Mouse (Mus musculus) lung, embryonic 16.5 days (tissue): Measurements from ENCODE around the gene Cd6. TPM values are rescaled to one million over a fixed set of nuclear protein-coding genes. Genes with fewer than 3 reads are reported as not detected.

ENCODE experiments used
- ATAC-seq: fragments of 200-750 bp; cut with Nextera tagmentation; 2 replicates; pipeline ENCODE4 v1.8.0; 2017; ENCODE audit warnings: low read depth, mild to moderate bottlenecking, moderate library complexity
- H3K27ac ChIP-seq: fragments of 300-500 bp; sonication (generic); 2 replicates; pipeline ENCODE4 v1.5.1; 2014; ENCODE audit warnings: mild to moderate bottlenecking, control low read depth, low read length
- H3K27me3 ChIP-seq: fragments of 300-500 bp; sonication (generic); 2 replicates; pipeline ENCODE4 v1.6.1; 2014; ENCODE audit warnings: low read depth, low read length, mixed read lengths; ENCODE audit not compliant: control insufficient read depth, insufficient read depth
- H3K36me3 ChIP-seq: fragments of 300-500 bp; sonication (generic); 2 replicates; pipeline ENCODE4 v1.6.1; 2014; ENCODE audit warnings: low read length; ENCODE audit not compliant: control insufficient read depth, insufficient read depth
- H3K4me1 ChIP-seq: fragments of 300-500 bp; sonication (generic); replicated peaks from 2 replicates; pipeline ENCODE4 v1.6.1; 2014; ENCODE audit warnings: low read length, mixed read lengths; ENCODE audit not compliant: control insufficient read depth, insufficient read depth
- H3K4me2 ChIP-seq: fragments of 300-500 bp; sonication (generic); 2 replicates; pipeline ENCODE4 v1.6.1; 2014; ENCODE audit warnings: low read depth, low read length, control low read depth
- H3K4me3 ChIP-seq: fragments of 300-500 bp; sonication (generic); 2 replicates; pipeline ENCODE4 v1.5.1; 2014; ENCODE audit warnings: mild to moderate bottlenecking, low read length, control low read depth
- H3K9ac ChIP-seq: fragments of 300-500 bp; sonication (generic); 2 replicates; pipeline ENCODE4 v1.6.1; 2014; ENCODE audit warnings: low read length, control low read depth
- H3K9me3 ChIP-seq: fragments of 300-500 bp; sonication (generic); 2 replicates; pipeline ENCODE4 v1.6.1; 2016; ENCODE audit warnings: low read length; ENCODE audit not compliant: control insufficient read depth
- WGBS: fragments of 180-500 bp; shearing (Covaris S2); extraction: QIAGEN DNeasy Blood & Tissue Kit; methylation state at CpG from one replicate; pipeline ENCODE4 v1.1.7; 2014; 5-methylcytosine and 5-hydroxymethylcytosine counted together
- polyA plus RNA-seq: library from polyadenylated mRNA; unstranded; fragments of >200 nt; fragmentation: Nextera tagmentation; extraction: Ambion mirVana; gene quantifications from 2 replicates; pipeline ENCODE4 v1.2.1, GENCODE M21; 2015

The Cd6 gene
- polyA plus RNA-seq, 1 experiment from 2014 or later, result 0.10 TPM

GRCm38 (mm10) chr19:10841721-10842626, 12.1 kb upstream of the Cd6 start:
- no peaks in the 10 kb centered on the region for H3K9me3 ChIP-seq
- 49% methylated on average over 16 of the region's 16 CpGs for WGBS
- no peak overlapping the region for H3K4me3 ChIP-seq
- no peak overlapping the region for H3K27ac ChIP-seq
- no peaks in the 10 kb centered on the region for H3K27me3 ChIP-seq
- peak overlapping the region; percentile 25; the same call in 1 of the 2 replicates for H3K9ac ChIP-seq
- no peak overlapping the region for H3K4me2 ChIP-seq
- peaks cover 2% of the 10 kb centered on the region; the same call in 1 of the 2 replicates for H3K4me1 ChIP-seq
- ATAC-seq, result 0 out of 2 replicates have a peak, but pooled peaks have one; percentile 20
- H3K36me3 ChIP-seq, result no peaks in the 10 kb centered on the region

- no peaks in the 10 kb centered on the region for H3K36me3 ChIP-seq
- no peak within 1 kb of the TSS for H3K27ac ChIP-seq
- no peak within 1 kb of the TSS for H3K4me2 ChIP-seq
- no peaks in the 10 kb centered on the region for H3K4me1 ChIP-seq
- no peak within 1 kb of the TSS for H3K9ac ChIP-seq
- WGBS, result 74% methylated on average over 15 of the region's 15 CpGs
- H3K9me3 ChIP-seq, result no peaks in the 10 kb centered on the region
- ATAC-seq, result no peak
- no peaks in the 10 kb centered on the region for H3K27me3 ChIP-seq
- no peak within 1 kb of the TSS for H3K4me3 ChIP-seq
These were observed 9.4 kb upstream of the Cd6 start, which contains the start of gene Slc15a3 for GRCm38 (mm10) chr19:10839010-10839892. Gene Slc15a3, plus strand, starts transcription at chr19:10839727.

- H3K9me3 ChIP-seq, result peaks cover 3% of the 10 kb centered on the region; the same call in 1 of the 2 replicates
- no peak overlapping the region for H3K27ac ChIP-seq
- H3K4me1 ChIP-seq, result no peaks in the 10 kb centered on the region
- H3K27me3 ChIP-seq, result no peaks in the 10 kb centered on the region
- no peak for ATAC-seq
- no peak overlapping the region for H3K4me3 ChIP-seq
- H3K4me2 ChIP-seq, result no peak overlapping the region
- no peak overlapping the region for H3K9ac ChIP-seq
- 51% methylated on average over 3 of the region's 3 CpGs for WGBS
- H3K36me3 ChIP-seq, result no peaks in the 10 kb centered on the region
These were observed 5.8 kb upstream of the Cd6 start for GRCm38 (mm10) chr19:10835671-10836070.

- Histone ChIP-seq H3K4me1 (no peaks in the 10 kb centered on the region), H3K4me3 (no peak overlapping the region), H3K27ac (no peak overlapping the region), H3K9me3 (peaks cover 3% of the 10 kb centered on the region; the same call in 1 of the 2 replicates), H3K9ac (no peak overlapping the region), H3K4me2 (no peak overlapping the region), H3K27me3 (no peaks in the 10 kb centered on the region), H3K36me3 (no peaks in the 10 kb centered on the region)
- ATAC-seq, result no peak
- WGBS, result 81% methylated on average over 3 of the region's 3 CpGs
These were observed 3.8 kb upstream of the Cd6 start for GRCm38 (mm10) chr19:10833611-10834010.

GRCm38 (mm10) chr19:10832030-10832429, 2.2 kb upstream of the Cd6 start:
- 63% methylated on average over 3 of the region's 3 CpGs for WGBS
- no peak for ATAC-seq

GRCm38 (mm10) chr19:10831424-10831823, 1.6 kb upstream of the Cd6 start:
- no peak overlapping the region for H3K9ac ChIP-seq
- no peaks in the 10 kb centered on the region for H3K36me3 ChIP-seq
- H3K27me3 ChIP-seq, result no peaks in the 10 kb centered on the region
- peak; percentile 60; the same call in 1 of the 2 replicates for ATAC-seq
- H3K4me2 ChIP-seq, result no peak overlapping the region
- H3K4me1 ChIP-seq, result no peaks in the 10 kb centered on the region
- H3K4me3 ChIP-seq, result no peak overlapping the region
- no peak overlapping the region for H3K27ac ChIP-seq
- peaks cover 3% of the 10 kb centered on the region; the same call in 1 of the 2 replicates for H3K9me3 ChIP-seq
- WGBS, result 6% methylated on average over 5 of the region's 5 CpGs

More at GRCm38 (mm10) chr19:10832030-10832429, 2.2 kb upstream of the Cd6 start:
- H3K36me3 ChIP-seq, result no peaks in the 10 kb centered on the region
- no peak overlapping the region for H3K27ac ChIP-seq
- H3K27me3 ChIP-seq, result no peaks in the 10 kb centered on the region
- no peak overlapping the region for H3K4me2 ChIP-seq
- H3K4me3 ChIP-seq, result no peak overlapping the region
- H3K9ac ChIP-seq, result no peak overlapping the region
- H3K9me3 ChIP-seq, result peaks cover 3% of the 10 kb centered on the region; the same call in 1 of the 2 replicates
- H3K4me1 ChIP-seq, result no peaks in the 10 kb centered on the region

GRCm38 (mm10) chr19:10828321-10828720, 1.5 kb downstream of the Cd6 start:
- H3K4me3 ChIP-seq, result no peak overlapping the region
- no peaks in the 10 kb centered on the region; the same call in 1 of the 2 replicates for H3K9me3 ChIP-seq
- no peak for ATAC-seq
- H3K36me3 ChIP-seq, result no peaks in the 10 kb centered on the region
- 90% methylated on average over 5 of the region's 5 CpGs for WGBS
- H3K4me2 ChIP-seq, result no peak overlapping the region
- H3K27me3 ChIP-seq, result no peaks in the 10 kb centered on the region
- H3K4me1 ChIP-seq, result no peaks in the 10 kb centered on the region
- no peak overlapping the region for H3K27ac ChIP-seq
- no peak overlapping the region for H3K9ac ChIP-seq

GRCm38 (mm10) chr19:10824061-10824460, 5.8 kb downstream of the Cd6 start:
- no peak for ATAC-seq
- Histone ChIP-seq H3K36me3 (no peaks in the 10 kb centered on the region), H3K27me3 (no peaks in the 10 kb centered on the region), H3K4me1 (no peaks in the 10 kb centered on the region), H3K9ac (no peak overlapping the region), H3K27ac (no peak overlapping the region), H3K4me2 (no peak overlapping the region), H3K4me3 (no peak overlapping the region), H3K9me3 (no peaks in the 10 kb centered on the region)
- 57% methylated on average over 7 of the region's 7 CpGs for WGBS

GRCm38 (mm10) chr19:10822534-10822933, 7.3 kb downstream of the Cd6 start:
- H3K4me1 ChIP-seq, result peaks cover 2% of the 10 kb centered on the region; the same call in 1 of the 2 replicates
- no peaks in the 10 kb centered on the region for H3K36me3 ChIP-seq
- no peaks in the 10 kb centered on the region for H3K27me3 ChIP-seq
- no peak overlapping the region for H3K27ac ChIP-seq
- no peak overlapping the region for H3K4me3 ChIP-seq
- 87% methylated on average over 4 of the region's 4 CpGs for WGBS
- no peaks in the 10 kb centered on the region for H3K9me3 ChIP-seq
- ATAC-seq, result no peak
- H3K4me2 ChIP-seq, result no peak overlapping the region
- H3K9ac ChIP-seq, result no peak overlapping the region
